Mouse (Mus musculus) ES-Bruce4 (cell line): ENCODE results near the gene Cdk17.

Experiments used
- CTCF ChIP-seq: IDR thresholded peaks from one replicate; pipeline ENCODE4 v1.8.1; 2011; ENCODE audit warnings: low read depth, low read length
- EP300 ChIP-seq: IDR thresholded peaks from 2 replicates; pipeline ENCODE4 v1.6.1; 2011; ENCODE audit warnings: low read depth, low read length; ENCODE audit not compliant: insufficient read depth
- POLR2A ChIP-seq: IDR thresholded peaks from one replicate; pipeline ENCODE4 v1.8.1; 2011; ENCODE audit warnings: low read length; ENCODE audit not compliant: insufficient read depth

DNA sequence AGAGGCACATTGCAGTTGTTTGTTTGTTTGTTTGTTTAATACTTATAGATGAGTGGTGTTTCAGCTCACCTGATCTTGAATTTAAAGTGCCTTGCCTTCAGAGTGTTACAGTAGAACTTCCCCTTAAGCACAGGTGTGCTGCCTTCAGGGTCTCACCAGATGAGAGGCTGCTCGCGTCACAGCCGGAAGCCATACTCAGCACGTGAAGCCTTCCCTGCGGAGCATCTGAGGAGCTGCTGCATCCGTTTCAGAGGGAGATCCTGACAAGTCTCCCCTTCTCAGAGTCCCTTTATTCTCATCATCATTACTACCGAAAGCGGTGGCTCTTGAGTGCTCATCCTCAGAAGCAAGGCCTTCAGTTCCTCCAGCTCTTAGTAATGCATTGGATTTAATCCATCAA, 87.7 kb downstream of the Cdk17 start:
- TF ChIP-seq POLR2A (no peak), EP300 (no peak), CTCF (no peak)
